Mouse (Mus musculus) right cerebral cortex, postnatal 36 days (tissue): ENCODE results near the gene Olfr688.

Experiments used
- DNase-seq, 2 experiments: peaks; one replicate each; pipeline ENCODE4 v3.0.0; 2022; ENCODE audit warnings: low spot score in 2 of 2, mixed read lengths in 1 of 2

Gene Olfr688

GRCm38 (mm10) chr7:105287795-105288194, at the start of gene Olfr688:
Gene Olfr688, plus strand, starts transcription at chr7:105288095.
- DNase-seq = no peak

GRCm38 (mm10) chr7:105247671-105248070, 40.2 kb upstream of the Olfr688 start:
- no peak for DNase-seq

GRCm38 (mm10) chr7:105248197-105248596, 39.7 kb upstream of the Olfr688 start:
- no peak for DNase-seq

GRCm38 (mm10) chr7:105256656-105257055, 31.2 kb upstream of the Olfr688 start:
- DNase-seq = no peak

GRCm38 (mm10) chr7:105272426-105272825, 15.5 kb upstream of the Olfr688 start:
- DNase-seq = no peak

GRCm38 (mm10) chr7:105290051-105290450, 2.2 kb downstream of the Olfr688 start:
- no peak for DNase-seq

- no peak for DNase-seq
Measured at GRCm38 (mm10) chr7:105310865-105311264, 23.0 kb downstream of the Olfr688 start, which contains the start of gene Olfr689. Gene Olfr689, plus strand, starts transcription at chr7:105311165.

GRCm38 (mm10) chr7:105325302-105325701, 37.4 kb downstream of the Olfr688 start:
- no peak for DNase-seq

- no peak for DNase-seq
Measured at GRCm38 (mm10) chr7:105334004-105334403, 46.1 kb downstream of the Olfr688 start, which contains the start of gene Olfr690. Gene Olfr690, minus strand, starts transcription at chr7:105334104.
